In genomic region chr5:72867036-72867672, GRCm38 (mm10) we compare ENCODE assay signal across 8 mouse cellular contexts. TPM values are rescaled to one million over a fixed set of nuclear protein-coding genes. Genes with fewer than 3 reads are reported as not detected.
DNase-seq lines count a peak whose midpoint lies in the region; ATAC-seq and TF ChIP-seq lines count a peak whose summit lies in the region.

No protein-coding gene starts in this region.

- H3K4me3 ChIP-seq in hindbrain, embryonic 13.5 days, result peak overlapping the region; percentile 50
- H3K4me3 ChIP-seq in hindbrain, embryonic 12.5 days, result no peak overlapping the region
- peak overlapping the region; percentile 93 for H3K4me3 ChIP-seq in bone marrow, adult 2 months (replicated peaks; ENCODE audit: control insufficient read depth, low read depth, low read length)
- H3K4me3 ChIP-seq in hindbrain, postnatal 0 days (ENCODE audit: low read length), result peak overlapping the region; percentile 58
- H3K4me3 ChIP-seq in midbrain, embryonic 12.5 days, result no peak overlapping the region

- ATAC-seq in hindbrain, embryonic 13.5 days (ENCODE audit: low FRiP score), result no peak
- ATAC-seq in hindbrain, embryonic 12.5 days (ENCODE audit: low FRiP score), result no peak
- no peak for ATAC-seq in hindbrain, postnatal 0 days
- no peak for ATAC-seq in midbrain, embryonic 12.5 days (ENCODE audit: low FRiP score, low read depth)

- H3K9me3 ChIP-seq in hindbrain, embryonic 13.5 days, result no peaks in the 10 kb centered on the region
- H3K9me3 ChIP-seq in hindbrain, embryonic 12.5 days (replicated peaks), result no peaks in the 10 kb centered on the region
- no peaks in the 10 kb centered on the region for H3K9me3 ChIP-seq in hindbrain, postnatal 0 days (ENCODE audit: low read length)
- no peaks in the 10 kb centered on the region for H3K9me3 ChIP-seq in midbrain, embryonic 12.5 days

- DNase-seq in hindbrain, postnatal 0 days (ENCODE audit: low spot score), result no peak
- no peak for DNase-seq in urinary bladder, postnatal 36 days (ENCODE audit: low spot score in 2 of 2)
- DNase-seq in gastrocnemius, postnatal 25 days, result no peak
- DNase-seq in urinary bladder, postnatal 4 days (ENCODE audit: low spot score in 2 of 2), result no peak

- H3K4me1 ChIP-seq in hindbrain, embryonic 13.5 days (replicated peaks), result peaks cover 6% of the 10 kb centered on the region
- peaks cover 4% of the 10 kb centered on the region for H3K4me1 ChIP-seq in hindbrain, embryonic 12.5 days
- H3K4me1 ChIP-seq in bone marrow, adult 2 months (ENCODE audit: control insufficient read depth, insufficient read depth, low read length), result peaks cover 5% of the 10 kb centered on the region
- peaks cover 7% of the 10 kb centered on the region; the same call in 1 of the 2 replicates for H3K4me1 ChIP-seq in hindbrain, postnatal 0 days (ENCODE audit: insufficient read depth, low read length)
- H3K4me1 ChIP-seq in midbrain, embryonic 12.5 days, result peaks cover 6% of the 10 kb centered on the region; the same call in 1 of the 2 replicates

- H3K9ac ChIP-seq in hindbrain, embryonic 13.5 days, result 0 out of 2 replicates have a peak overlapping the region, but pooled peaks have one; percentile 14
- H3K9ac ChIP-seq in hindbrain, embryonic 12.5 days, result no peak overlapping the region
- peak overlapping the region; percentile 25; the same call in 1 of the 2 replicates for H3K9ac ChIP-seq in hindbrain, postnatal 0 days (replicated peaks; ENCODE audit: low read length)
- H3K9ac ChIP-seq in midbrain, embryonic 12.5 days (replicated peaks), result no peak overlapping the region

- no peak for TF ChIP-seq POLR2A in bone marrow, adult 2 months (IDR thresholded peaks at IDR 0.05; ENCODE audit: borderline replicate concordance, control insufficient read depth, low read depth, low read length)

- 23% methylated on average over 16 of the region's 16 CpGs for WGBS in hindbrain, embryonic 13.5 days
- WGBS in hindbrain, embryonic 12.5 days, result 24% methylated on average over 16 of the region's 16 CpGs
- WGBS in bone marrow, adult 2 months, result 14% methylated on average over 16 of the region's 16 CpGs
- 25% methylated on average over 16 of the region's 16 CpGs for WGBS in hindbrain, postnatal 0 days
- WGBS in midbrain, embryonic 12.5 days, result 26% methylated on average over 16 of the region's 16 CpGs

- no peak for TF ChIP-seq CTCF in bone marrow, adult 2 months (IDR thresholded peaks at IDR 0.05; ENCODE audit: control insufficient read depth, insufficient read depth, low read length)
- no peak for TF ChIP-seq CTCF in hindbrain, postnatal 0 days (IDR thresholded peaks at IDR 0.05; ENCODE audit: low read depth)

- peak overlapping the region; percentile 68 for H3K4me2 ChIP-seq in hindbrain, embryonic 13.5 days
- H3K4me2 ChIP-seq in hindbrain, embryonic 12.5 days (replicated peaks), result no peak overlapping the region
- H3K4me2 ChIP-seq in hindbrain, postnatal 0 days (ENCODE audit: low read depth, low read length), result peak overlapping the region; percentile 92
- 0 out of 2 replicates have a peak overlapping the region, but pooled peaks have one; percentile 81 for H3K4me2 ChIP-seq in midbrain, embryonic 12.5 days (replicated peaks)

- no peaks in the 10 kb centered on the region for H3K36me3 ChIP-seq in hindbrain, embryonic 13.5 days
- H3K36me3 ChIP-seq in hindbrain, embryonic 12.5 days, result no peaks in the 10 kb centered on the region
- no peaks in the 10 kb centered on the region for H3K36me3 ChIP-seq in hindbrain, postnatal 0 days (ENCODE audit: insufficient read depth, low read length)
- H3K36me3 ChIP-seq in midbrain, embryonic 12.5 days, result no peaks in the 10 kb centered on the region

- no peak overlapping the region for H3K27ac ChIP-seq in hindbrain, embryonic 13.5 days
- H3K27ac ChIP-seq in hindbrain, embryonic 12.5 days, result no peak overlapping the region
- H3K27ac ChIP-seq in bone marrow, adult 2 months (ENCODE audit: control insufficient read depth, insufficient read depth, low read depth, low read length, poor library complexity), result no peak overlapping the region
- H3K27ac ChIP-seq in hindbrain, postnatal 0 days, result no peak overlapping the region
- H3K27ac ChIP-seq in midbrain, embryonic 12.5 days (replicated peaks), result no peak overlapping the region

- H3K27me3 ChIP-seq in hindbrain, embryonic 13.5 days, result peaks cover 47% of the 10 kb centered on the region
- H3K27me3 ChIP-seq in hindbrain, embryonic 12.5 days, result peaks cover 24% of the 10 kb centered on the region
- no peaks in the 10 kb centered on the region for H3K27me3 ChIP-seq in hindbrain, postnatal 0 days (ENCODE audit: insufficient read depth, low read length)
- peaks cover 40% of the 10 kb centered on the region for H3K27me3 ChIP-seq in midbrain, embryonic 12.5 days

RNA-seq across cellular contexts. Expression of gene Tec, which starts 1.1 kb away (rescaled TPM):
- polyA plus RNA-seq in hindbrain, embryonic 13.5 days (2015; fragmentation: Nextera tagmentation; extraction: Ambion mirVana), result 7.0 and 9.8 TPM in 2 replicates
- polyA plus RNA-seq in hindbrain, embryonic 12.5 days (2016; fragmentation: Nextera tagmentation; extraction: Ambion mirVana), result 6.5 and 7.8 TPM in 2 replicates
- 16.8 and 39.4 TPM in 2 replicates for polyA plus RNA-seq in bone marrow, adult 2 months (2011; ENCODE audit: insufficient read depth, insufficient read length, low replicate concordance, missing spikeins)
- 3.0 and 4.9 TPM in 2 replicates for total RNA-seq in hindbrain, postnatal 0 days (2014; rRNA removed)
- 3.6 and 5.0 TPM in 2 replicates for polyA plus RNA-seq in hindbrain, postnatal 0 days (2015; fragmentation: Nextera tagmentation; extraction: Ambion mirVana)
- 4.6 and 5.2 TPM in 2 replicates for polyA plus RNA-seq in midbrain, embryonic 12.5 days (2016; fragmentation: Nextera tagmentation; extraction: Ambion mirVana)
- 1 to 10 TPM; 1.8 to 1.9 TPM for total RNA-seq in gastrocnemius, postnatal 25 days (2021)

RNA-seq across cellular contexts. Expression of gene Slain2, which starts 47.0 kb away (rescaled TPM):
- polyA plus RNA-seq in hindbrain, embryonic 13.5 days (2015; fragmentation: Nextera tagmentation; extraction: Ambion mirVana), result 15.7 and 17.4 TPM in 2 replicates
- 27.7 and 30.9 TPM in 2 replicates for polyA plus RNA-seq in hindbrain, embryonic 12.5 days (2016; fragmentation: Nextera tagmentation; extraction: Ambion mirVana)
- polyA plus RNA-seq in bone marrow, adult 2 months (2011; ENCODE audit: insufficient read depth, insufficient read length, low replicate concordance, missing spikeins), result 9.3 and 18.4 TPM in 2 replicates
- total RNA-seq in hindbrain, postnatal 0 days (2014; rRNA removed), result 37.4 and 37.5 TPM in 2 replicates
- 10.0 and 11.2 TPM in 2 replicates for polyA plus RNA-seq in hindbrain, postnatal 0 days (2015; fragmentation: Nextera tagmentation; extraction: Ambion mirVana)
- 27.0 and 30.4 TPM in 2 replicates for polyA plus RNA-seq in midbrain, embryonic 12.5 days (2016; fragmentation: Nextera tagmentation; extraction: Ambion mirVana)
- total RNA-seq in gastrocnemius, postnatal 25 days (2021), result 100 to 1,000 TPM in 1 of 2 experiments, 10 to 100 TPM in 1; 96.4 to 101 TPM

Comparison
In these comparisons a context has a peak if more than half of its experiments do, and no peak if none do; other contexts are left out.
1. H3K4me3 ChIP-seq: peak in hindbrain, embryonic 13.5 days (single experiment), bone marrow, adult 2 months (single experiment) and hindbrain, postnatal 0 days (single experiment); none in hindbrain, embryonic 12.5 days (single experiment) and midbrain, embryonic 12.5 days (single experiment).
2. H3K9ac ChIP-seq: peak in hindbrain, embryonic 13.5 days (single experiment) and hindbrain, postnatal 0 days (single experiment); none in hindbrain, embryonic 12.5 days (single experiment) and midbrain, embryonic 12.5 days (single experiment).